Comparison of ENCODE assay signal across 14 mouse cellular contexts in the genomic region with DNA sequence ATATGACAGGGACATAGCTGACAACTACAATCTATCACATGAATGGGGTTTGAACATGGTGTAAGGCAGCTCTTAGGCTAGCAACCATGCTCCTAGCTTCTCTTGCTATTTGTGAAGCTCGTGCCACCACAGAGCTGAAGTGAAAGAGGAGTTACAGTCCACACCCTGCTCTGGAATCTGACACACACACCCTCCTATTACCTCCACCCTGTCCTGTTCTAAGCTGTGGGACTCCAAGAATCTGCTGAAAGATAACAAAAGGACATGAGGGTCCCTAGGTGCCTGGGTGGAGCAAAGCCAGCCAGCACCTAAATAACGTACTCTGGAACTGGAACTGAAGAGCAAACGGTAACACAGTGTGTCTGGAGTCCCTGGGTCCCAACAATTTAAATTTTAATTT. TPM values are rescaled to one million over a fixed set of nuclear protein-coding genes. Genes with fewer than 3 reads are reported as not detected.
DNase-seq lines count a peak whose midpoint lies in the region; ATAC-seq and TF ChIP-seq lines count a peak whose summit lies in the region.
"Had no signal": no experiment of that assay in that cellular context is flagged by ENCODE, and none has a peak within 500 bp of the region (broad histone marks: within the 10 kb centered on the region; RNA-seq: fewer than 3 reads in every experiment).

No protein-coding gene starts in this region.

- TF ChIP-seq CTCF in ES-Bruce4 (IDR thresholded peaks at IDR 0.05; ENCODE audit: low read depth, low read length), result no peak

- H3K9ac ChIP-seq in ES-Bruce4 (ENCODE audit: low read depth, poor library complexity, severe bottlenecking), result no peak overlapping the region
- H3K9ac ChIP-seq in ES-E14 (ENCODE audit: insufficient read depth, low read depth, low read length, poor library complexity, severe bottlenecking), result no peak overlapping the region
- H3K9ac ChIP-seq in intestine, embryonic 14.5 days (ENCODE audit: low read length), result no peak overlapping the region
- 0 out of 2 replicates have a peak overlapping the region, but pooled peaks have one; percentile 10 for H3K9ac ChIP-seq in liver, embryonic 16.5 days (ENCODE audit: low read depth, low read length)
- H3K9ac ChIP-seq: midbrain, embryonic 13.5 days had no signal

- intact Hi-C loops in left cerebral cortex, postnatal 10 days (cut with DNase I), result no loop called here

- peak; percentile 66 for TF ChIP-seq EP300 in ES-Bruce4 (IDR thresholded peaks at IDR 0.05; ENCODE audit: insufficient read depth, low read depth, low read length)

- H3K27ac ChIP-seq in ES-Bruce4 (ENCODE audit: insufficient read depth, low read length) (no peak overlapping the region), ES-E14 (ENCODE audit: insufficient read depth, low read depth, low read length, poor library complexity, severe bottlenecking) (no peak overlapping the region)
- H3K27ac ChIP-seq in intestine, embryonic 14.5 days (ENCODE audit: low read depth), result no peak overlapping the region
- H3K27ac ChIP-seq in liver, embryonic 16.5 days (ENCODE audit: low read length), result peak overlapping the region; percentile 74; the same call in 1 of the 2 replicates
- H3K27ac ChIP-seq: midbrain, embryonic 13.5 days had no signal

- no peak for TF ChIP-seq POLR2A in ES-Bruce4 (IDR thresholded peaks at IDR 0.05; ENCODE audit: insufficient read depth, low read length)

- H3K9me3 ChIP-seq in ES-Bruce4 (replicated peaks; ENCODE audit: control insufficient read depth, insufficient read depth, low read length, poor library complexity, severe bottlenecking) (no peaks in the 10 kb centered on the region), ES-E14 (ENCODE audit: control insufficient read depth, insufficient read depth, low read depth, low read length) (no peaks in the 10 kb centered on the region)
- H3K9me3 ChIP-seq in intestine, embryonic 14.5 days (ENCODE audit: control insufficient read depth, low read length), result no peaks in the 10 kb centered on the region
- no peaks in the 10 kb centered on the region for H3K9me3 ChIP-seq in liver, embryonic 16.5 days (replicated peaks; ENCODE audit: control insufficient read depth, low read length)
- H3K9me3 ChIP-seq: midbrain, embryonic 13.5 days had no signal

- no peaks in the 10 kb centered on the region for H3K36me3 ChIP-seq in ES-Bruce4 (ENCODE audit: control insufficient read depth, insufficient read depth, low read length, poor library complexity, severe bottlenecking)
- no peaks in the 10 kb centered on the region; the same call in 1 of the 2 replicates for H3K36me3 ChIP-seq in ES-E14 (ENCODE audit: control insufficient read depth, insufficient read depth, low read length, poor library complexity, severe bottlenecking)
- H3K36me3 ChIP-seq in intestine, embryonic 14.5 days (ENCODE audit: control insufficient read depth, insufficient read depth, low read length), result peaks cover 9% of the 10 kb centered on the region; the same call in 1 of the 2 replicates
- H3K36me3 ChIP-seq in liver, embryonic 16.5 days (ENCODE audit: control insufficient read depth, insufficient read depth), result no peaks in the 10 kb centered on the region
- H3K36me3 ChIP-seq: midbrain, embryonic 13.5 days had no signal

- no peak overlapping the region for H3K4me3 ChIP-seq in ES-Bruce4 (ENCODE audit: low read depth, low read length)
- H3K4me3 ChIP-seq in ES-E14 (ENCODE audit: insufficient read depth in 1 of 2, low read depth in 1 of 2, low read length in 2 of 2, poor library complexity in 1 of 2, severe bottlenecking in 1 of 2), result no peak overlapping the region
- no peak overlapping the region for H3K4me3 ChIP-seq in intestine, embryonic 14.5 days (ENCODE audit: low read depth, low read length)
- 0 out of 2 replicates have a peak overlapping the region, but pooled peaks have one; percentile 16 for H3K4me3 ChIP-seq in liver, embryonic 16.5 days (ENCODE audit: low read depth, low read length)
- H3K4me3 ChIP-seq: midbrain, embryonic 13.5 days had no signal

- no peak overlapping the region for H3K4me2 ChIP-seq in intestine, embryonic 14.5 days (ENCODE audit: low read length)
- peak overlapping the region; percentile 58 for H3K4me2 ChIP-seq in liver, embryonic 16.5 days (ENCODE audit: low read depth, low read length)
- H3K4me2 ChIP-seq: midbrain, embryonic 13.5 days had no signal

- peak; percentile 44 for DNase-seq in ES-E14 (ENCODE audit: low read depth, low spot score)
- DNase-seq in intestine, embryonic 14.5 days (ENCODE audit: low spot score), result no peak
- no peak for DNase-seq in ovary, adult 18-20 months (ENCODE audit: low spot score)
- DNase-seq in frontal cortex, postnatal 10 days (ENCODE audit: low spot score in 2 of 2), result no peak
- DNase-seq in left cerebral cortex, postnatal 10 days (ENCODE audit: extremely low spot score in 1 of 2, low spot score in 2 of 2), result no peak
- DNase-seq: adrenal gland, postnatal 36 days; cerebellum, adult 18-20 months; kidney, postnatal 14 days; thymus, adult 18-20 months had no signal

- no peaks in the 10 kb centered on the region for H3K27me3 ChIP-seq in ES-Bruce4 (ENCODE audit: control insufficient read depth, insufficient read depth, low read length, poor library complexity, severe bottlenecking)
- no peaks in the 10 kb centered on the region for H3K27me3 ChIP-seq in intestine, embryonic 14.5 days (replicated peaks; ENCODE audit: control insufficient read depth, insufficient read depth, low read length)
- no peaks in the 10 kb centered on the region for H3K27me3 ChIP-seq in liver, embryonic 16.5 days (ENCODE audit: control insufficient read depth, insufficient read depth, low read depth, low read length)
- H3K27me3 ChIP-seq: midbrain, embryonic 13.5 days had no signal

- in situ Hi-C loops in ES-E14 (cut with MboI; ENCODE audit: low sequenced_read_pairs in 2 of 2, unreplicated experiment in 2 of 2), result no loop called here

- WGBS in intestine, embryonic 14.5 days, result 55% methylated on average over 3 of the region's 3 CpGs
- WGBS in liver, embryonic 16.5 days (ENCODE audit: insufficient replicate concordance), result 30% methylated on average over 3 of the region's 3 CpGs

- 0 out of 2 replicates have a peak, but pooled peaks have one; percentile 52 for ATAC-seq in intestine, embryonic 14.5 days (replicated peaks; ENCODE audit: low FRiP score, low TSS enrichment, low read depth)
- ATAC-seq in liver, embryonic 16.5 days (ENCODE audit: low read depth), result peak; percentile 98
- ATAC-seq in inflammation-experienced regulatory T-cells, adult 6 months, result no peak
- ATAC-seq: hindbrain, embryonic 16.5 days; midbrain, embryonic 13.5 days had no signal

- H3K4me1 ChIP-seq in ES-Bruce4 (ENCODE audit: control insufficient read depth, insufficient read depth, low read length) (peaks cover 2% of the 10 kb centered on the region), ES-E14 (ENCODE audit: control insufficient read depth in 2 of 2, insufficient read depth in 2 of 2, low read length in 2 of 2, poor library complexity in 1 of 2) (peaks cover 9 to 12% of the 10 kb centered on the region in 2 experiments; a peak in 3 of 4 replicates)
- peaks cover 9% of the 10 kb centered on the region for H3K4me1 ChIP-seq in intestine, embryonic 14.5 days (replicated peaks; ENCODE audit: control insufficient read depth, insufficient read depth, low read length)
- H3K4me1 ChIP-seq in liver, embryonic 16.5 days (ENCODE audit: control insufficient read depth, low read depth, low read length), result peaks cover 36% of the 10 kb centered on the region
- H3K4me1 ChIP-seq: midbrain, embryonic 13.5 days had no signal

TF ChIP-seq in ES-E14, 5 proteins besides CTCF, POLR2A, EP300 and RAD21:
- TF ChIP-seq CHD2 (IDR thresholded peaks at IDR 0.05; ENCODE audit: low read depth, low read length) (no peak), HCFC1 (IDR thresholded peaks at IDR 0.05; ENCODE audit: borderline replicate concordance, insufficient read depth, low read length) (no peak), MAFK (IDR thresholded peaks at IDR 0.05; ENCODE audit: insufficient read depth, low read depth, low read length) (no peak), ZC3H11A (IDR thresholded peaks at IDR 0.05; ENCODE audit: borderline replicate concordance, low read depth, low read length) (no peak), ZNF384 (IDR thresholded peaks at IDR 0.05; ENCODE audit: low read depth, low read length) (no peak)
TF ChIP-seq in ES-E14: peak in this region for 0.

RNA-seq across cellular contexts. Expression of gene Lyve1, which starts 51.5 kb away (rescaled TPM):
- not detected in 2 replicates for polyA plus RNA-seq in ES-Bruce4 (2011; ENCODE audit: insufficient read depth, insufficient read length, low read depth, missing spikeins)
- total RNA-seq in ES-E14 (2012; rRNA removed), result not detected in 2 replicates
- 7.8 and 10.3 TPM in 2 replicates for polyA plus RNA-seq in intestine, embryonic 14.5 days (2014; fragmentation: Nextera tagmentation; extraction: Ambion mirVana)
- 24.3 and 26.4 TPM in 2 replicates for polyA plus RNA-seq in liver, embryonic 16.5 days (2015; fragmentation: Nextera tagmentation; extraction: Ambion mirVana)
- polyA plus RNA-seq in inflammation-experienced regulatory T-cells, adult 6 months (2017; shearing (Covaris generic)), result not detected
- 1 to 10 TPM; 1.2 to 2.7 TPM for total RNA-seq in left cerebral cortex, postnatal 10 days (2021)
